Mouse (Mus musculus): ENCODE data around the gene Il20ra. TPM values are rescaled to one million over a fixed set of nuclear protein-coding genes. Genes with fewer than 3 reads are reported as not detected.

Gene Il20ra
- polyA plus RNA-seq, 1 experiment from 2014 or later: not detected

Other genes starting within 250 kb of the Il20ra start
- gene Ifngr1, start 120.6 kb upstream of the Il20ra start, polyA plus RNA-seq (2018): 152 to 186 TPM (median 172 TPM) in 3 replicates
- not detected in 3 replicates for gene Il22ra2, start 90.6 kb upstream of the Il20ra start, polyA plus RNA-seq (2018)
- 0.14 TPM in 1 of 3 replicates, not detected in the others for gene Slc35d3, start 138.9 kb downstream of the Il20ra start, polyA plus RNA-seq (2018)
- 9.7 to 17.6 TPM (median 16.0 TPM) in 3 replicates for gene Pex7, start 195.1 kb downstream of the Il20ra start, polyA plus RNA-seq (2018)
- gene Map3k5, start 221.9 kb downstream of the Il20ra start, polyA plus RNA-seq (2018): 3.9 to 8.3 TPM (median 6.0 TPM) in 3 replicates